Mouse (Mus musculus) hindbrain, embryonic 13.5 days (tissue): ENCODE measurements around the gene Otud1. TPM values are rescaled to one million over a fixed set of nuclear protein-coding genes. Genes with fewer than 3 reads are reported as not detected.
A peak's percentile ranks its signal among the peaks of the same experiment; 100 is the strongest.

Source experiments
- ATAC-seq: fragments of 200-750 bp; cut with Nextera tagmentation; 2 replicates; pipeline ENCODE4 v1.8.0; 2017; ENCODE audit warnings: moderate TSS enrichment; ENCODE audit not compliant: low FRiP score
- H3K27ac ChIP-seq: fragments of 300-500 bp; sonication (generic); 2 replicates; pipeline ENCODE4 v1.5.1; 2015; ENCODE audit warnings: inconsistent platforms, mild to moderate bottlenecking, moderate library complexity
- H3K27me3 ChIP-seq: fragments of 300-500 bp; sonication (generic); 2 replicates; pipeline ENCODE4 v1.6.1; 2015; ENCODE audit warnings: mild to moderate bottlenecking, inconsistent platforms
- H3K36me3 ChIP-seq: fragments of 300-500 bp; sonication (generic); 2 replicates; pipeline ENCODE4 v1.6.1; 2015; ENCODE audit warnings: mild to moderate bottlenecking, inconsistent platforms
- H3K4me1 ChIP-seq: fragments of 300-500 bp; sonication (generic); replicated peaks from 2 replicates; pipeline ENCODE4 v1.6.1; 2015; ENCODE audit warnings: inconsistent platforms
- H3K4me2 ChIP-seq: fragments of 300-500 bp; sonication (generic); 2 replicates; pipeline ENCODE4 v1.6.1; 2015; ENCODE audit warnings: inconsistent platforms, mild to moderate bottlenecking, moderate library complexity
- H3K4me3 ChIP-seq: fragments of 300-500 bp; sonication (generic); 2 replicates; pipeline ENCODE4 v1.5.1; 2015; ENCODE audit warnings: mild to moderate bottlenecking, inconsistent platforms
- H3K9ac ChIP-seq: fragments of 300-500 bp; sonication (generic); 2 replicates; pipeline ENCODE4 v1.6.1; 2015; ENCODE audit warnings: mild to moderate bottlenecking, inconsistent platforms
- H3K9me3 ChIP-seq: fragments of 300-500 bp; sonication (generic); 2 replicates; pipeline ENCODE4 v1.6.1; 2016; ENCODE audit warnings: inconsistent platforms
- WGBS: fragments of 180-500 bp; shearing (Covaris S2); methylation state at CpG from one replicate; pipeline ENCODE4 v1.1.7; 2015; 5-methylcytosine and 5-hydroxymethylcytosine counted together
- polyA plus RNA-seq: library from polyadenylated mRNA; unstranded; fragments of >200 nt; fragmentation: Nextera tagmentation; extraction: Ambion mirVana; gene quantifications from 2 replicates; pipeline ENCODE4 v1.2.1, GENCODE M21; 2015

Gene Otud1
- polyA plus RNA-seq, 1 experiment from 2014 or later: 1.0 TPM

DNA sequence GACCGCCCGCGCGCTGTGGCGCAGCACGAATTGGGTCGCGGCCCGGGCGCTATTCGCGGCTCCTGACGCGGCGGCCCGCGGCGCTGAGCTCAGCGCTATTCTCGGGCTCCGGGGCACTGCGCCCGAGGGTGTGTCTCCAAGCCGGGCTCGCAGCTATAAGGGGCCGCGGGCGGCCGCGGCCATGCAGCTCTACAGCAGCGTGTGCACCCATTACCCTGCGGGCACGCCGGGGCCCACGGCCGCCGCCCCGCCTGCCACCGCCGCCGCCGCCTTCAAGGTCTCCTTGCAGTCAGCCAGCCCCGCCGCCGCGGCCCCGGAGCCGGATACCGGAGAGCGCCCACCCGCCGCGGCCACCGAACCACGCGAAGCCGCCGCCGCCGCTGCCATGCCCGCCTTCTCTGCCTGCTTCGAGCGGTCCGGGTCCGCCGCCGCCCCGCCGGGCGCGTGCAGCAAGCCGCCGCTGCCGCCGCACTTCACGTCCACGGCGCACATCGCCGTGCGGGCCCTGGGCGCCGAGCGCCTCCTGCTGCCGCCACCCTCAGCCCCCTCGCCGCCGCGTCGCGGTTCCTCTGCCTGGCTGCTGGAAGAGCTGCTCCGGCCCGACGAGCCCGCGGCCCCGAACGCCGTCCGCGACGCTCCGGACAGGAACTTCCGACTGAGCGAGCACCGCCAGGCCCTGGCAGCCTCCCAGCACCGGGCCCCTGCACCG, 483 bp downstream of the Otud1 start:
- H3K4me3 ChIP-seq: peak overlapping the region; percentile 75
- H3K36me3 ChIP-seq: no peaks in the 10 kb centered on the region
- H3K4me2 ChIP-seq: peak overlapping the region; percentile 64
- peak overlapping the region; percentile 83 for H3K9ac ChIP-seq
- H3K9me3 ChIP-seq: no peaks in the 10 kb centered on the region
- peak overlapping the region; percentile 86 for H3K27ac ChIP-seq
- peak; percentile 92 for ATAC-seq
- peaks cover 39% of the 10 kb centered on the region for H3K27me3 ChIP-seq
- WGBS: under 1% methylated on average over 99 of the region's 108 CpGs
- peaks cover 19% of the 10 kb centered on the region for H3K4me1 ChIP-seq

DNA sequence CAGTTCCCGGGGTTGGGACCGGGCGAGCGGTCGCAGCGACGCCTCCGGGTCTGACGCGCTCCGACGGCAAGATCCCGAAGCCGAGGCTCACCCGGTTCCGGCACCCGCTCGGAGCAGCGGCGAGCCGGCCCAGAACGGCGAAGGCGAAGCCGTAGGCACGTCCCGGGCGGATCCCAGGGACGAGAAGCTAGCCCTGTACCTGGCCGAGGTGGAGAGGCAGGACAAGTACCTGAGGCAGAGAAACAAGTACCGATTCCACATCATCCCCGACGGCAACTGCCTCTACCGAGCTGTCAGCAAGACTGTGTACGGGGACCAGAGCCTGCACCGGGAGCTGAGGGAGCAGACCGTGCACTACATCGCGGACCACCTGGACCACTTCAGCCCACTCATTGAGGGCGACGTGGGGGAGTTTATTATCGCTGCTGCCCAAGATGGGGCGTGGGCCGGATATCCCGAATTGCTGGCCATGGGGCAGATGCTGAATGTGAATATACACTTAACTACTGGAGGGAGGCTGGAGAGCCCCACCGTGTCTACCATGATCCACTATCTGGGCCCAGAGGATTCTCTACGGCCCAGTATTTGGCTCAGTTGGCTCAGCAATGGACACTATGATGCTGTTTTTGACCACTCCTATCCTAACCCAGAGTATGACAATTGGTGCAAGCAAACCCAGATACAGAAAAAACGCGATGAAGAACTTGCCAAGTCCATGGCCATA, 1.3 kb downstream of the Otud1 start:
- Histone ChIP-seq H3K4me2 (peak overlapping the region; percentile 64), H3K9ac (peak overlapping the region; percentile 83), H3K4me1 (peaks cover 19% of the 10 kb centered on the region), H3K27me3 (peaks cover 32% of the 10 kb centered on the region), H3K9me3 (no peaks in the 10 kb centered on the region), H3K4me3 (peak overlapping the region; percentile 75), H3K36me3 (no peaks in the 10 kb centered on the region), H3K27ac (peak overlapping the region; percentile 86)
- WGBS: 4% methylated on average over 49 of the region's 49 CpGs
- ATAC-seq: peak; percentile 0; the same call in 1 of the 2 replicates

DNA sequence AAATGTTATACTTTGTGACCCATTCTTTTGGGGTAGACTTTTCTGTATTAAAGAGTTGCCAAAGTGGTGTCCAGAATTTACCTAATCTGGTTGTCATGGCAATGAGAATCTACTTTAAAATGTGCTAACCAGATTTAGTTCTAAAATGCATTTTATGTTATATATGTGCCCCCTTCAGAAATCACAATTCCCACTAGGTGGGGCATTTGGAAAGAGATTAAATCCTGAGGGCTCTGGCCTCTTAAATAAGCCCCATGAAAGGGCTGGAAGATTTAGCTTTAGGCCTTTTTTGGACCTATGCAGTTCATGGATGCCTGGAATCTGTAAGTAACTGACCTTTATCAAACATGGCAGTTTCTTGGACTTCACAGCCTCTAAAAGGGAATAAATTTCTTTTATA, 3.3 kb downstream of the Otud1 start:
- H3K27me3 ChIP-seq: peaks cover 19% of the 10 kb centered on the region
- H3K4me1 ChIP-seq: peaks cover 22% of the 10 kb centered on the region
- no peak overlapping the region for H3K9ac ChIP-seq
- no peak overlapping the region for H3K27ac ChIP-seq
- no peak overlapping the region for H3K4me3 ChIP-seq
- H3K9me3 ChIP-seq: no peaks in the 10 kb centered on the region
- ATAC-seq: no peak
- no peaks in the 10 kb centered on the region for H3K36me3 ChIP-seq
- H3K4me2 ChIP-seq: no peak overlapping the region

DNA sequence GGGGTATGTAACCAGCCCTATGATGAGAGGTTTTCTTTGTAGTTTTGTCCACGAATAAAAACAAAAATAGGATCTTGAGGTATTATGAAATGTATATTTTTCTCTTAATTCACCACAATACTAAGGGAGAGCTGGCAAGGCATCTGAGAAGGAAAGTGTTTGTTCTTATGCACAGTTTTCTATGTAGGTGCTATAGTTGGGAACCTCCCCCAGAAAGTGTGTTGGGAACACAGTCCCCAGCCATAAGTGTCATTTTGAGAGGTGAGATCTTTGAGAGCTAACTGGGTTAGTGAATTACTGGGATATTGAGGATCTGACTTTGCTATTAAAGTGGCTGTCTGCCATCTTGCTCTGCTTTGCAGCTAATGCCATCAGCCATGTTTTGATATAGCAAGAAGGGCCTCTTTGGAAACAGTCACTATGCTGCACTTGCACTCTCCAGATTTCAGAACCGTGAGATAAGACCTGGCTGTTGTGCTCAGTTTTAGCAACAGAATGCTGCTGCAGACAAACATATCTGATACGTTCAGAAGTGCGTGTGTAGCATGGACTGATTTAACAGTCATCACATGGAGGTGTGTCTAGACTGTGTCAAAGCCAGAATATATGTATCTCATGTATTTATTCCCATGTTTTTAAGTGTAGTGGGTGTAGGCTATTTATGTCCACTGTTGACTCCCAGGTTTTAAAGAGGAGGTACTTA, 5.7 kb downstream of the Otud1 start:
- H3K36me3 ChIP-seq: no peaks in the 10 kb centered on the region
- H3K9me3 ChIP-seq: no peaks in the 10 kb centered on the region
- no peak overlapping the region for H3K27ac ChIP-seq
- no peak overlapping the region for H3K9ac ChIP-seq
- ATAC-seq: no peak
- WGBS: 84% methylated on average over 4 of the region's 4 CpGs
- no peak overlapping the region for H3K4me3 ChIP-seq
- H3K4me1 ChIP-seq: peaks cover 15% of the 10 kb centered on the region
- no peak overlapping the region for H3K4me2 ChIP-seq
- H3K27me3 ChIP-seq: peaks cover 11% of the 10 kb centered on the region

DNA sequence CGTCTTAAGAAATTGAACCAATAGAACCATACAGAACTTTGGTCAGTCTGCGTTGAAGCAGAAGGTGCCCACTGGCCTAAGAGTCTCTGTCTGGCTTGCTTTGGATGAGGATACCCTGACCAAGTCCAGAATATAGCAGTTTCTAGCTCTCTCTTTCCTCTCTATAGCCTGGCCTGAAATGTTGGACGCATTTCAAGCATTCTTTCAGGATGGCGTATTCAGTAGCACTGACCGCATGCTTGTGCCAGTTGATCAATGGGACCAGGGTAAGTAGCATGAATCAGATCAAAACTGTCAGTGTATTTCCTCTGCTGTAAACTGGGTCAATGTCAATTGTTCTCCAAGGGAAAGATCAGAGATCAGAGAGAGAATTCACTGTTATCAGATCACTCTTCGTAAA, 6.6 kb downstream of the Otud1 start:
- Histone ChIP-seq H3K36me3 (no peaks in the 10 kb centered on the region), H3K9me3 (no peaks in the 10 kb centered on the region), H3K4me1 (peaks cover 6% of the 10 kb centered on the region), H3K4me2 (no peak overlapping the region), H3K9ac (no peak overlapping the region), H3K27me3 (peaks cover 4% of the 10 kb centered on the region), H3K4me3 (no peak overlapping the region), H3K27ac (no peak overlapping the region)
- ATAC-seq: no peak
- WGBS: 69% methylated on average over 6 of the region's 6 CpGs

DNA sequence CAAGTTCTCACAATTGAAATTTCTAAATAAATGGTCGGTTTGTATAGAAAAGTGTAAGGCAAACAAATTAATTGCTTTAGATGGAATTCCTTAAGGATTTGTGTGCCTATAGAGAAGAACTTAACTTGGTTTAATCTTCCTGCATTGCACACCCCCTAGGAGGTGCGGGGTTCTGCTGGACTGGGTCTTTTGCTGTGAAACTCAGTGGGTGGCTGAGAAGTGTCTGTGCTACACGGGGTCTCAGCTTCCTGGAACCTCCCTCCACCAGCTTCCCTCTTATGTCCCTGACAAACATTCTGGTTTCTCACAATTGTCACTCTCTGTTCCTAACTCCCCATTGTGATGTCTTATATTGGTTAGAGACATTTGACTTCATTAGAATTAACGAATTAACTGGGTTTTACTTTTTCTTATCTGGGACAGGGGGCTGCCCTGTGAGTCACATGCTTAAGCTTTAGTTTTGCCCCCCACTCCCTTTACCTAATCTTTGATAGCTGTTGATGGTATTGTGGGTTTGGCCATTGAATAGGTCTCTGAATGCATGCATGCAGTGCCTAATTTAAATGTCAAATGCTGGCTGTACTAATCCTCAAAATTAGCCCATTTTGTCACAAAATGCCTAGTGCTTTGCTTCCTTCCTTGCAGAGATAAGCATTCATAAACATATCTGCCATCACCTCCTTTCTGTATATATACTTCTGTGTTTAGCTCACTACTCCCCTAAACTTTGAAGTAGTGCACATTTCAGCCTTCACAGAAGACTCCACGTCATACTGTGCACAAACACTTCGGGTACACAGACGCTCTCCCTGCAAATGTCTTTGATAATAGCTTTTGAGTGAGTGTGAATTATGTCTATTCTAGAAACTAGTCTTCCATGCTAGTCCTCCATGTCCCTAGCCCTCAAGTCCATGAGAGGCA, 7.3 kb downstream of the Otud1 start:
- 0 out of 2 replicates have a peak, but pooled peaks cover 3% of the 10 kb centered on the region for H3K4me1 ChIP-seq
- WGBS: 44% methylated on average over 7 of the region's 7 CpGs
- H3K9ac ChIP-seq: no peak overlapping the region
- no peak overlapping the region for H3K27ac ChIP-seq
- H3K4me2 ChIP-seq: no peak overlapping the region
- H3K9me3 ChIP-seq: no peaks in the 10 kb centered on the region
- no peaks in the 10 kb centered on the region for H3K27me3 ChIP-seq
- H3K4me3 ChIP-seq: no peak overlapping the region
- H3K36me3 ChIP-seq: no peaks in the 10 kb centered on the region
- no peak for ATAC-seq

DNA sequence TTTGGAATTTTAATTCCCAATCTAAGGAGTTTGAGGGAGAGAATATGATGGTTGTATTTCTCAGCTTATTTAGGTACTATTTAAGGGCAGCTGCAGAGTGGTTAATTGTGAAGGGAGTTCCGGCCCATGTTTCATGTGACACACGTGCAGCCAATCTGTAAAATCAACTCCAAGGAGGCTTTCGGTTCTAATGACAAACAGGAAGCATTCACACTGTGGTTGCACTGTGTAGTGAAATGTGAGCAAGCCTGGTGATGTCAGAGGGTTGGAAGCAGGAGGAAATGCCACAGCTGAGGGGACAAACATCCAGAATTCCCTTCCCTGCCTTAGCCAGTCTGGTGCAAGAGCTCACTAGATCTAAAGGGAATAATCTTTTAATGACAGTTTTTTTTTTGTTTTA, 8.3 kb downstream of the Otud1 start:
- H3K4me1 ChIP-seq: 0 out of 2 replicates have a peak, but pooled peaks cover 3% of the 10 kb centered on the region
- no peak overlapping the region for H3K4me3 ChIP-seq
- no peaks in the 10 kb centered on the region for H3K9me3 ChIP-seq
- no peak for ATAC-seq
- H3K9ac ChIP-seq: no peak overlapping the region
- H3K27ac ChIP-seq: no peak overlapping the region
- no peaks in the 10 kb centered on the region for H3K36me3 ChIP-seq
- H3K4me2 ChIP-seq: no peak overlapping the region
- WGBS: 54% methylated on average over 3 of the region's 3 CpGs
- no peaks in the 10 kb centered on the region for H3K27me3 ChIP-seq

DNA sequence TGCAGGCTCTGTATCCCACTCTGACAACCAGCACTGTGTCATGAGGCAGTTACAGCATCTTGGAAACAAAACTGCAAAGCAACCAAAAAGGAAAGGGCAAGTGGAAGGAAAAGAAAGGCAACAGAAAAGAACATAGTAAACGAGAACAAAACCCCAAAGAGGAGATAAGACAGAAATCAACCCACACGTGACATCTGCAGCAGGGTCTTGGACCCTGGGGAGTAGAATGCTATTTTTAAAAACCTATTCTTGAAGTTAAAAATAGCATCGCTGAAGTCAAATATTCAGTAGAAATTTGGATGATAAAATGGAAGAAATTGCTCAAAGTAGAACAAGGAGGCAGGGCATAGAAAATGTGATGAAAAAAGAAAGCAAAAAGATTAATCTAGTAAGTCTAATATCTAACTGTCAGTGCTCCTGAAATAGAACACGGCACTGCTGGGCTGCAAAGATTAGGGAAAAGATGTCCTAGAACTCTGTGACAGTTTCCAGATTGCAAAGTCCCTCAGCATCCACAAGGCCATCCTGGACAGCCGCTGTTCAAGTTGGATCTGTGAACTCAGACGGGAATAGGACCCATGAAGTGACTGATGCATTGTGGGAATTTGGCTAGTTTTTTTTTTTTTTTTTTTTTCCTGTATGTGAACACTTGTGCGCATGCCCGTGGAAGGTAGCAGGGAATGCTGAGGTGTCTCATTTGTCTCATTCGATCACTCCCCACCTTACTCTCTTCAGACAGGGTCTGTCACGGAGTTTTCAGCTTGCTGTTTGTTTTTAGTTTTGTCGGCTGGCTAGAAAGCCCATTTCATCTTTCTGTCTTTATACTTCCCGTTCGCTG, 13.5 kb downstream of the Otud1 start:
- Histone ChIP-seq H3K27ac (no peak overlapping the region), H3K36me3 (no peaks in the 10 kb centered on the region), H3K4me2 (no peak overlapping the region), H3K9me3 (no peaks in the 10 kb centered on the region), H3K4me1 (no peaks in the 10 kb centered on the region), H3K27me3 (no peaks in the 10 kb centered on the region), H3K9ac (no peak overlapping the region), H3K4me3 (no peak overlapping the region)
- no peak for ATAC-seq
- WGBS: 86% methylated on average over 13 of the region's 13 CpGs

DNA sequence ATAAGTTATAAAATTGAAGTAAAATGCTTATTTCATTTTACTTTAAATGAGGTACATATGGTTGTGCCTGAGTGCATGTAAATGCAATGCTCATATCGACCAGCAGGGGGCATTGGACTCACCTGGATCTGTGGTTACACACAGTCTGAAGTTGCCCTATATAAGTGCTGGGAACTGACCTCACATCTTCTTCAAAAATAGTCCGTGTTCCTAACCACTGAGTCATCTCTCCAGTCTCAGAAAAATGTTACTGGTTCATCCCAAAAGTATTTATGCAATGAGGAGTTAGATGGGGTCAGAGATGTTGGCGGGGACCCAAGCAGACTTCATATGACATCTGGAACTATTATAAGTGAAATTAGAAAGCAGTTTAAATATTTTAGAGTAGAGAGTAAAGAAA, 25.4 kb downstream of the Otud1 start:
- Histone ChIP-seq H3K27ac (no peak overlapping the region), H3K9ac (no peak overlapping the region), H3K4me3 (no peak overlapping the region), H3K4me1 (no peaks in the 10 kb centered on the region), H3K9me3 (no peaks in the 10 kb centered on the region), H3K27me3 (no peaks in the 10 kb centered on the region), H3K36me3 (no peaks in the 10 kb centered on the region), H3K4me2 (no peak overlapping the region)
- WGBS: 47% methylated on average over 3 of the region's 3 CpGs
- no peak for ATAC-seq

DNA sequence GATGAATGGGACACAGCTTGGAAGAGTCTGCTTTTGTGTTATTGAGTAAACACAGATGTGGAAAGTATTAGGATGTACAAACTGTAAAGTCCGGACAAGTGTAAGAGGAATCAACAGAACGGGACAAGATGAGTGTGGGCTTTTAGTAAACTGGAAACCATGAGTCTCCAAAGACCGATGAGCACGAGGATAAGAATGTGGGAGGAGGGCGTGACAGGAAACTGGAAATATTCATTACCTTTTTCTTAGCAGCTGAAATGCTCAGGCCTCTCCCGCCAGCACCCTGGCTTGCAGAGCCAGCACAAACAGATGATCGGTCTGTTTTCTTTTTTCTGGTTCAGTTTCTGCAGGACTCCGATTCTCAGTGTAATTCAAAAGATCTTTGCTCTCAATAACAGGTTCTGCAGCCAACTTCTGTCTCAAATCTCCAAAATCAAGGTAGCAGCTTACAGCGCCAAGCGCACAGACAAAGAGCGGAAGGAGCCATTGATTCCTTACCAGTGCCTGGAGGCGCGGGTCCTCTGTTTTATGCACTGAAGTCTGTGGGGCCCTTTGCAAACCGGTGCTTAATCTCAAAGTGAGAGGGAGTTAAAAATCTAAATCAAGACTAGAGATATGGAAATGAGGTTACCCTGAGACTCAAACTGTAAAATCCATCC, 28.1 kb downstream of the Otud1 start:
- Histone ChIP-seq H3K27ac (no peak overlapping the region), H3K4me2 (no peak overlapping the region), H3K9me3 (no peaks in the 10 kb centered on the region), H3K27me3 (no peaks in the 10 kb centered on the region), H3K9ac (no peak overlapping the region), H3K4me1 (no peaks in the 10 kb centered on the region), H3K36me3 (no peaks in the 10 kb centered on the region), H3K4me3 (no peak overlapping the region)
- WGBS: 71% methylated on average over 14 of the region's 14 CpGs
- ATAC-seq: no peak

DNA sequence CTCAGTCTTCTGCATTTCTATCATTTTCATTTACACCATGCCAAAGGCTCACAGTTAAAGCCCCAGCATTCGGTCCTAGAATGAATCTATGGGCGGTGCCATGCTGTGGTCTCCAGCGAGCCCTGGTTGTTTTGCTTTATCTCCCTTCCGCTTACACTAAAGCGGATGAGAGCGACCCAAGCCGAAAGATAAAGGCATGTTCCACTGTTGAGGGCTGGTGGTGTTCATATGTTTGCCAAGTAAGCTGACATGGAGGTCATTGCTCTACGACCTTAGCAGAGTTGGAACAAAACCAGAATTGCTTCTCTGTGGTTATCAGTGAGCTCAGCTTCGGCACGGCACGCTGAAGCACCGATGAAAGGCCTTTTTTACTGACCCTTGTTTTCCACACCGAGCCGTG, 32.5 kb downstream of the Otud1 start:
- 83% methylated on average over 14 of the region's 14 CpGs for WGBS
- H3K4me1 ChIP-seq: no peaks in the 10 kb centered on the region
- H3K9me3 ChIP-seq: no peaks in the 10 kb centered on the region
- H3K36me3 ChIP-seq: no peaks in the 10 kb centered on the region
- H3K27me3 ChIP-seq: no peaks in the 10 kb centered on the region
- H3K4me3 ChIP-seq: no peak overlapping the region
- no peak overlapping the region for H3K27ac ChIP-seq
- H3K4me2 ChIP-seq: no peak overlapping the region
- ATAC-seq: no peak
- no peak overlapping the region for H3K9ac ChIP-seq
